Mouse (Mus musculus): ENCODE results near the gene Pprc1.

Gene Pprc1

DNA sequence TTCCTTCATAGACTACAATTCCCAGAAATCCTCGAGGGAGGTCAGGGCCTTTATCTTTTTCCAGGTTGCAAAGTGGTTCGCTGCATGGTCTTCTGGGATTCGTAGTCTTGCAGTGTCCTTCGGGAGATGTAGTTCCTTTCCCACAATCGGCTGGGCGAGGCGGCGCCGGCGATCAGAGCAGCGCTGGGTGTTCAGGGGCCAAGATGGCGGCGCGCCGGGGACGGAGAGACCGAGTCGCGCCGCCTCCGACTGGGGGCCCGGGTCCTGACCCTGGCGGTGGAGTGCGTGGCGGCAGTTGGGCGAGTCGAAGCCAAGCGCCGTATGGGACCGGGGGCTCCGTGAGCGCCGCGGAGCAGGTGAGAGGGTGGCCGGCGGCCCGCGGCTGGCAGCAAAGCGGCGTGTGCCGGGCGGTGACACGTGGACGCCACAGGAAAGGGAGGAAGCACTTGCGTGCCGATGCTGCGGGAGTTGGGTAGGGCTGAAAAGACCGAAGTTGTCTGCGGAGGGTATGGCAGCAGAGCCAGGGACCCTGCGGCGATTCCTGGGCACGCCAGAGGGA lies 11.8 kb downstream of the Pprc1 start:
- peaks cover 33% of the 10 kb centered on the region for H3K36me3 ChIP-seq (ENCODE audit: insufficient read depth, low read length)
- H3K27me3 ChIP-seq (ENCODE audit: insufficient read depth, low read length): no peaks in the 10 kb centered on the region
- H3K4me1 ChIP-seq (replicated peaks; ENCODE audit: low read depth, low read length): peaks cover 40% of the 10 kb centered on the region
- TF ChIP-seq CTCF (conservative IDR thresholded peaks at IDR 0.05; ENCODE audit: low read length): no peak
- no peak for TF ChIP-seq POU5F1 (IDR thresholded peaks at IDR 0.05; ENCODE audit: borderline replicate concordance, low read length)
- TF ChIP-seq NANOG (IDR thresholded peaks at IDR 0.05; ENCODE audit: borderline replicate concordance, low read length): no peak
- peak overlapping the region; percentile 100 for H3K4me3 ChIP-seq (replicated peaks; ENCODE audit: low read length)
- H3K9me3 ChIP-seq (ENCODE audit: low read length): no peaks in the 10 kb centered on the region

DNA sequence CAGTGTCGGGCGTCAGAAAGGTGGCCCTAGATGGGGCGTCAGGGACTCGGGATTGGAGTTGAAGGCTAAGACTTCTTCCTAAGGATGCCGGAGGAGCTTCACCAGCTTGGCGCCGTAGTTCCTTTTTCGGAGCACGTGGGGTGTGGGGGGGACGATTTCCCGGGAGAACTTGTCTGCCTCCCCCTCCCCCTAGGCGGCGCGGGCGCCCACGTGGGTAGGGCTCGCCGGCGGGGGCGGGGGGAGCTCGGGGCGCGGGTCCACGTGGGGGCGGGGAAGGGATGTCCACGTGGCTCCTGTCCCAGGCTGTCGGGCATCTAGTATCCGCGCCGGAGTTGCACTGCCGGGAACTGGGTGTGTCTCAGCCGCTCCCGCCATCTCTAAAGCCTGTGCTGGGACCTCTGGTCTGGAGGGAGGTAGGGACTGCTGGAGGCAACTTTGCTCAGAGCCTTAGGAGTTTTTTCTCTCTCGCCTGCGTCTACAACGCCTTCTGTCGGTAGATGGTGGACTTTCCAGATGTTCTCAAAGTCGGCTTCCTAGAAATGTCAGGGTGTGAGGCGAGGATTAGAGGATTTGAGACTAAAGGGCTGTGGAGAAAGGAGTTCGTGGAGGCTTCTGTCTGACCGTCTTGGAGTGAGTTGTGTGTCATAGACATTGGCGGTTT lies 12.4 kb downstream of the Pprc1 start:
- Histone ChIP-seq H3K4me3 (replicated peaks; ENCODE audit: low read length) (peak overlapping the region; percentile 100), H3K36me3 (ENCODE audit: insufficient read depth, low read length) (peaks cover 40% of the 10 kb centered on the region), H3K27me3 (ENCODE audit: insufficient read depth, low read length) (no peaks in the 10 kb centered on the region), H3K4me1 (replicated peaks; ENCODE audit: low read depth, low read length) (peaks cover 46% of the 10 kb centered on the region), H3K9me3 (ENCODE audit: low read length) (no peaks in the 10 kb centered on the region)
- TF ChIP-seq NANOG (IDR thresholded peaks at IDR 0.05; ENCODE audit: borderline replicate concordance, low read length): no peak
- no peak for TF ChIP-seq POU5F1 (IDR thresholded peaks at IDR 0.05; ENCODE audit: borderline replicate concordance, low read length)
- TF ChIP-seq CTCF (conservative IDR thresholded peaks at IDR 0.05; ENCODE audit: low read length): no peak

DNA sequence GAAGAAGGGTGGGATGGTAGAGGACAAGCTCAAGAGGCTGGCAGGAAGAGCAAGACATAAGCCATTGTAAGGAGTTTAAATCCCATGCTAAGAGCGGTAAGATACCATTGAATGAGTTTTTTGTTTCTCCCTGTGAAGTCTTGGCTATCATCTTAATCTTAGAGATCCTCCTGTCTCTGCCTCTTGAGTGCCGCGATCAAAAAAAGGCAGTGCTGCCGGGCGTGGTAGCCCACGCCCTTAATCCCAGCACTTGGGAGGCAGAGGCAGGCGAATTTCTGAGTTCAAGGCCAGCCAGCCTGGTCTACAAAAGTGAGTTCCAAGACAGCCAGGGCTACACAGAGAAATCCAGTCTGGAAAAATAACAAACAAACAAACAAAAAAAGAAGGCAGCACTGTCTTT lies 13.8 kb downstream of the Pprc1 start:
- TF ChIP-seq CTCF (conservative IDR thresholded peaks at IDR 0.05; ENCODE audit: low read length) (no peak), POU5F1 (IDR thresholded peaks at IDR 0.05; ENCODE audit: borderline replicate concordance, low read length) (no peak), NANOG (IDR thresholded peaks at IDR 0.05; ENCODE audit: borderline replicate concordance, low read length) (no peak)
- H3K9me3 ChIP-seq (ENCODE audit: low read length): no peaks in the 10 kb centered on the region
- peak overlapping the region; percentile 100 for H3K4me3 ChIP-seq (replicated peaks; ENCODE audit: low read length)
- peaks cover 60% of the 10 kb centered on the region for H3K4me1 ChIP-seq (replicated peaks; ENCODE audit: low read depth, low read length)
- no peaks in the 10 kb centered on the region for H3K27me3 ChIP-seq (ENCODE audit: insufficient read depth, low read length)
- H3K36me3 ChIP-seq (ENCODE audit: insufficient read depth, low read length): peaks cover 53% of the 10 kb centered on the region

DNA sequence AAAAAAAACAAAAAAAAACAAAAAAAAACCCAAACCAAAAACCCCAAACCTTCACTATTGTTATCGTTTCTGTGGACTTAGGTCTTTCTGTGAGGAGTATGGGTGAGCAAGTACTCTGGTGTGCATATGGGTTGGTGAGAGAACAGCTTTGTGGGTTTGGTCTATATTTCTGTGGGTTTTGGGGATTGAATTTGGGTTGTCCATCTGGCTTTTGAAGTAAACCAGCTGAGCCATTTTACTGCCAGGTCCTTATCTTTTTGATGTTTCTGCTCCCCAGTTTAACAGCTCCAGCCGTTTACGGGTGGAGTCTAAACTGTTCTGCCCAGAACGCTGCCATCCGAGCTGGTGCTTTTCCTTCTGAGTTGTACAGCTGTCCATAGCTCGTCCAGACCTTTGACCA lies 16.2 kb downstream of the Pprc1 start:
- Histone ChIP-seq H3K27me3 (ENCODE audit: insufficient read depth, low read length) (no peaks in the 10 kb centered on the region), H3K4me3 (replicated peaks; ENCODE audit: low read length) (0 out of 2 replicates have a peak overlapping the region, but pooled peaks have one; percentile 4), H3K4me1 (replicated peaks; ENCODE audit: low read depth, low read length) (peaks cover 83% of the 10 kb centered on the region), H3K9me3 (ENCODE audit: low read length) (no peaks in the 10 kb centered on the region), H3K36me3 (ENCODE audit: insufficient read depth, low read length) (peaks cover 77% of the 10 kb centered on the region)
- TF ChIP-seq CTCF (conservative IDR thresholded peaks at IDR 0.05; ENCODE audit: low read length) (no peak), POU5F1 (IDR thresholded peaks at IDR 0.05; ENCODE audit: borderline replicate concordance, low read length) (no peak), NANOG (IDR thresholded peaks at IDR 0.05; ENCODE audit: borderline replicate concordance, low read length) (no peak)

DNA sequence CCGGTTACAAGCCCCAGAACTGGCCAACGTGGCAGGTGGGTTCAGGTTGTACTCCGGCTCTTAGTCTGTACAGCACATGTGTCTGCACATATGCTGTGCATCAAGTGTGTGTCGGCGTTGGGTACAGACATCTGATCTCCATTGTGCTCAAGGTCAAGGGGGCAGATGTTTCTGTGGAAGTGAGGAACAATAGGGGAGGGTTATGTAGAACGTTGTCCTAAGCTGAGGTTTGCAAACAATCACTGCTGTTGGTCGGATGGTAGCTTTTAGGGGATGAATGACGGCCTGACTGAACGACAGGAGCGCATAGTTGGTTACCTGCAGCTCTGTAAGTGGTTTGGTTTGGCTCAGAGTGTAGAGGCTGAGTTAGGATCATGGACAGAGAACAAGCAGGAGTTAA lies 23.4 kb downstream of the Pprc1 start:
- Histone ChIP-seq H3K4me3 (replicated peaks; ENCODE audit: low read length) (peak overlapping the region; percentile 30; the same call in 1 of the 2 replicates), H3K9me3 (ENCODE audit: low read length) (no peaks in the 10 kb centered on the region), H3K36me3 (ENCODE audit: insufficient read depth, low read length) (peaks cover 100% of the 10 kb centered on the region), H3K27me3 (ENCODE audit: insufficient read depth, low read length) (no peaks in the 10 kb centered on the region), H3K4me1 (replicated peaks; ENCODE audit: low read depth, low read length) (peaks cover 98% of the 10 kb centered on the region)
- peak; percentile 5; the same call in 1 of the 2 replicates for TF ChIP-seq NANOG (IDR thresholded peaks at IDR 0.05; ENCODE audit: borderline replicate concordance, low read length)
- TF ChIP-seq POU5F1 (IDR thresholded peaks at IDR 0.05; ENCODE audit: borderline replicate concordance, low read length): no peak

DNA sequence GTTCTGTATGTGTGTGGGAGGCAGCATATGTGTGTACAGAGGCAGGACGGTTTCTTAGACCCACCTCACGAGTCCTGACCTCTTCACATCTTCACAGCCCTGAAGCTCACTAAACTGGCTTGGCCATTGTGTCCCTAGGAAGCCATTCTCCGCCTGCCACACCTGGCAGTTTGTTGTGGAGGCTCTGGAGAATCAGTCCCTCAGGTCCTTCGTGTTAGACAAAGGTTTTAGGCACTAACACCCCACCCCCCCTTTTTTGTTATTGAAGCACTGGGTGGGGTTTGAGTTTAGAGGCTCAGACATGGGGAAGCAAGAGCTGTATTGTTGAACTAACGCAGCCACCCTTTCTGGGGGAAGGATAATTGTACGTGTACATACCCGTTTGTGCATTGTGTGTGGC lies 28.6 kb downstream of the Pprc1 start:
- Histone ChIP-seq H3K36me3 (ENCODE audit: insufficient read depth, low read length) (peaks cover 77% of the 10 kb centered on the region), H3K27me3 (ENCODE audit: insufficient read depth, low read length) (no peaks in the 10 kb centered on the region), H3K9me3 (ENCODE audit: low read length) (no peaks in the 10 kb centered on the region), H3K4me3 (replicated peaks; ENCODE audit: low read length) (peak overlapping the region; percentile 98), H3K4me1 (replicated peaks; ENCODE audit: low read depth, low read length) (peaks cover 85% of the 10 kb centered on the region)
- TF ChIP-seq NANOG (IDR thresholded peaks at IDR 0.05; ENCODE audit: borderline replicate concordance, low read length) (no peak), POU5F1 (IDR thresholded peaks at IDR 0.05; ENCODE audit: borderline replicate concordance, low read length) (no peak), CTCF (conservative IDR thresholded peaks at IDR 0.05; ENCODE audit: low read length) (no peak)

DNA sequence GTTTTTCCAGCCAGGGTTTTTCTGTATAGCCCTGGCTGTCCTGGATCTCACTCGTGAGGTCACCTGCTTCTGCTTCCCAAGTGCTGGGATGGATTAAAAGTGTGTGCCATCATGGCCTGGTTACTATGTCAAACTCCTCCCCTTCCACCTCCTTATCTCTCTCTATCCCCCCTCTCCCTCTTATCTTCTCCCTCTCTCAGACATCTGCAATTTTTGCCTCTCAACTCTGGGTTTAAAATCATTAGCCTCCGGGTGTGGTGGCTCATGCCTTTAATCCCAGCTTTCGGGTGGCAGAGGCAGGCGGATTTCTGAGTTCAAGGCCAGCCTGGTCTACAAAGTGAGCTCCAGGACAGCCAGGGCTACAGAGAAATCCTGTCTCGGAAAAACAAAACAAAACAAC lies 29.6 kb downstream of the Pprc1 start:
- Histone ChIP-seq H3K27me3 (ENCODE audit: insufficient read depth, low read length) (no peaks in the 10 kb centered on the region), H3K9me3 (ENCODE audit: low read length) (no peaks in the 10 kb centered on the region), H3K4me1 (replicated peaks; ENCODE audit: low read depth, low read length) (peaks cover 85% of the 10 kb centered on the region), H3K36me3 (ENCODE audit: insufficient read depth, low read length) (peaks cover 77% of the 10 kb centered on the region), H3K4me3 (replicated peaks; ENCODE audit: low read length) (peak overlapping the region; percentile 98)
- TF ChIP-seq NANOG (IDR thresholded peaks at IDR 0.05; ENCODE audit: borderline replicate concordance, low read length) (no peak), POU5F1 (IDR thresholded peaks at IDR 0.05; ENCODE audit: borderline replicate concordance, low read length) (no peak), CTCF (conservative IDR thresholded peaks at IDR 0.05; ENCODE audit: low read length) (no peak)

DNA sequence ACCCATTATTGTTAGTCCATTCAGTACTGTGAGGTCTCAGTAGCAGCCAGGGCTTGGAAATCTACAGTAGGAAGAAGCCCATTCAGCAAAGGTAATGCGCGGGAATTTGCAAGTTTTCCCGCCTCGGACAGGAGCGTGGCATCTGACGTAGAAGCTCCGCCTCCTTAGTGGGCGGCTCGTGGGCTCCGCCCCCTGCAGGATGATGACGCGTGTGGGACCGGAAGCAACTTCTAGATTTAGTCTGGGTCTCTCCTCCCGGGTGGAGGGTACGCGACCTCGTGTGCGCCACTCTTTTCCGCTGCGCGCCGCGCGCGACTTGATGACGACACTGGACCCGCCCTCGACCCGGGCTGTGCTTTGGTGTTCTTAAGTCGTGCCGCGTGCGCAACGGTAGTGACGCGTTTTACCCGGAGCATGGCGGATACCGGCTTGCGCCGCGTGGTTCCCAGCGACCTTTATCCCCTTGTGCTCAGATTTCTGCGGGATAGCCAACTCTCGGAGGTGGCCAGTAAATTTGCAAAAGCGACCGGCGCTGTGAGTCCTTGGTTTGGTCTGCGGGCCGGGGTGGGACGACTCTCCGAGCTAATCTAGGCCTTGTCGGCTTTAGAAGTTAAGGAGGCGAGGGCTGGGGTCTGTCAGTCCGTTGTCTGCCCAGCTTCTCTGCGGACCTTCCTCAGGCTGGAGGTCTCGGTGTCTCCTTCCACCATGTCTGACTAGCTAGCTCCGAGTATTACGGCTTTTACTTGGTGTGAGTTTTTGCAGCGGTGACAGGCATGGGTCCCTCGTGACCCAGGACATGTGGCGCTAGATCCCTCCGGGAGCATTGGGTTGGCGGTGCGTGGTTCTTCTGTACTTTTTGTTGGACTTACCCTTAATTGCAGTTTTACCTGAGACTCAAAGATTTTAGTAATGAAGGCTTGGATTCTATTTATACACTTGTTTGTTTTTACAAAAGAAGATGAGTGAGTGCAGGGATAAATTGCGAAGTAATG lies 31.2 kb downstream of the Pprc1 start, which contains the start of gene Nolc1:
Nolc1 (plus strand) TSS at position 248 of the 992 bp plus-strand sequence.
- no peaks in the 10 kb centered on the region for H3K27me3 ChIP-seq (ENCODE audit: insufficient read depth, low read length)
- peak within 1 kb of the TSS; percentile 98 for H3K4me3 ChIP-seq (replicated peaks; ENCODE audit: low read length)
- H3K9me3 ChIP-seq (ENCODE audit: low read length): no peaks in the 10 kb centered on the region
- TF ChIP-seq POU5F1 (IDR thresholded peaks at IDR 0.05; ENCODE audit: borderline replicate concordance, low read length) (no peak), CTCF (conservative IDR thresholded peaks at IDR 0.05; ENCODE audit: low read length) (no peak), NANOG (IDR thresholded peaks at IDR 0.05; ENCODE audit: borderline replicate concordance, low read length) (no peak)
- H3K4me1 ChIP-seq (replicated peaks; ENCODE audit: low read depth, low read length): peaks cover 83% of the 10 kb centered on the region
- peaks cover 77% of the 10 kb centered on the region for H3K36me3 ChIP-seq (ENCODE audit: insufficient read depth, low read length)

Data from E14TG2a.4 (cell line).